Mouse (Mus musculus): ENCODE data around the gene Treml2.
A peak's percentile ranks its signal among the peaks of the same experiment; 100 is the strongest.
"Not testable (repeated sequence)": the region's sequence is repeated elsewhere in the genome, so short reads cannot be mapped to it uniquely, and the experiment has no call there.

Gene Treml2

GRCm38 (mm10) chr17:48350681-48351193 is 51.4 kb downstream of the Treml2 start:
- DNase-seq (ENCODE audit: low read depth): no peak

GRCm38 (mm10) chr17:48352976-48353375 is 53.7 kb downstream of the Treml2 start:
- DNase-seq (ENCODE audit: low read depth): not testable (repeated sequence)

GRCm38 (mm10) chr17:48355822-48356221 is 56.5 kb downstream of the Treml2 start:
- peak; percentile 28 for DNase-seq (ENCODE audit: low read depth)

GRCm38 (mm10) chr17:48357892-48358291 is 58.6 kb downstream of the Treml2 start:
- no peak for DNase-seq (ENCODE audit: low read depth)

- no peak for DNase-seq (ENCODE audit: low read depth)
These were observed 60.3 kb downstream of the Treml2 start, which contains the start of gene Treml1 for GRCm38 (mm10) chr17:48359616-48360015. Gene Treml1 (plus strand): TSS chr17:48359916.

- no peak for DNase-seq (ENCODE audit: low read depth)
These were observed 61.2 kb downstream of the Treml2 start for GRCm38 (mm10) chr17:48360462-48360861.

Data from fibroblast of lung, adult 2 months (primary cell).